Mouse (Mus musculus) spleen, postnatal 36 days (tissue): ENCODE results near the gene Cryzl1.
"Not testable (repeated sequence)": the region's sequence is repeated elsewhere in the genome, so short reads cannot be mapped to it uniquely, and the experiment has no call there.

ENCODE experiments used
- DNase-seq, 2 experiments: peaks; one replicate each; pipeline ENCODE4 v3.0.0; 2022; ENCODE audit warnings: low spot score in 2 of 2, mixed read lengths in 1 of 2

Cryzl1 gene

GRCm38 (mm10) chr16:91645420-91645819 lies 83.4 kb downstream of the Cryzl1 start:
- not testable (repeated sequence) for DNase-seq

- DNase-seq, result no peak
These were observed 83.9 kb downstream of the Cryzl1 start for GRCm38 (mm10) chr16:91644901-91645300.

- no peak for DNase-seq
These were observed 88.6 kb downstream of the Cryzl1 start for GRCm38 (mm10) chr16:91640171-91640570.

- DNase-seq, result no peak
These were observed 89.1 kb downstream of the Cryzl1 start for GRCm38 (mm10) chr16:91639636-91640035.
